22 mouse cellular contexts compared by ENCODE assay signal in genomic region chr1:160786571-160786970, GRCm38 (mm10). TPM values are rescaled to one million over a fixed set of nuclear protein-coding genes. Genes with fewer than 3 reads are reported as not detected.
DNase-seq lines count a peak whose midpoint lies in the region; ATAC-seq lines count a peak whose summit lies in the region.
"Had no signal": no experiment of that assay in that cellular context is flagged by ENCODE, and none has a peak within 500 bp of the region (broad histone marks: within the 10 kb centered on the region; RNA-seq: fewer than 3 reads in every experiment).

No protein-coding gene starts in this region.

- DNase-seq in heart, postnatal 4 days, result no peak
- peak; percentile 34 for DNase-seq in CD4-positive helper T cell, adult 2 months (ENCODE audit: low read depth, low spot score)
- DNase-seq in naive thymus-derived CD4-positive, alpha-beta T cell, adult 2 months (ENCODE audit: low read depth), result peak; percentile 26
- no peak for DNase-seq in layer of hippocampus, adult 18-20 months (ENCODE audit: low spot score in 2 of 2)
- DNase-seq in frontal cortex, postnatal 25 days (ENCODE audit: low spot score in 2 of 2), result no peak
- DNase-seq: adrenal gland, postnatal 10 days; adrenal gland, postnatal 36 days; cerebellum, adult 18-20 months; cerebellum, adult 9-10 months; cerebellum, postnatal 14 days; forebrain, postnatal 0 days; gastrocnemius, postnatal 10 days; gastrocnemius, postnatal 36 days; heart, adult 11 months; heart, postnatal 10 days; heart, postnatal 36 days had no signal

- peaks cover 14% of the 10 kb centered on the region for H3K4me1 ChIP-seq in heart, embryonic 15.5 days (replicated peaks)

- no peaks in the 10 kb centered on the region for H3K9me3 ChIP-seq in heart, embryonic 15.5 days (replicated peaks)
- H3K9me3 ChIP-seq: intestine, embryonic 15.5 days had no signal

- peak overlapping the region; percentile 66; the same call in 1 of the 2 replicates for H3K27ac ChIP-seq in heart, embryonic 15.5 days
- H3K27ac ChIP-seq: hindbrain, embryonic 14.5 days; hindbrain, postnatal 0 days; intestine, embryonic 15.5 days had no signal

- H3K4me2 ChIP-seq in heart, embryonic 15.5 days, result no peak overlapping the region
- H3K4me2 ChIP-seq: hindbrain, embryonic 14.5 days; intestine, embryonic 15.5 days had no signal

- H3K9ac ChIP-seq in heart, embryonic 15.5 days, result no peak overlapping the region
- H3K9ac ChIP-seq: forebrain, postnatal 0 days; hindbrain, embryonic 14.5 days; intestine, embryonic 15.5 days had no signal

- no peak overlapping the region for H3K4me3 ChIP-seq in heart, embryonic 15.5 days
- H3K4me3 ChIP-seq: intestine, embryonic 15.5 days had no signal

- no peak for ATAC-seq in heart, embryonic 15.5 days (replicated peaks; ENCODE audit: insufficient number of reproducible peaks, insufficient read depth, low FRiP score, low read depth)
- peak; percentile 60 for ATAC-seq in activated CD4-positive, CD25-positive, alpha-beta regulatory T cell, adult 4 months
- ATAC-seq: forebrain, embryonic 14.5 days; forebrain, postnatal 0 days; hindbrain, postnatal 0 days; intestine, embryonic 15.5 days had no signal

- no peaks in the 10 kb centered on the region for H3K27me3 ChIP-seq in heart, embryonic 15.5 days
- H3K27me3 ChIP-seq: intestine, embryonic 15.5 days had no signal

- no peaks in the 10 kb centered on the region for H3K36me3 ChIP-seq in heart, embryonic 15.5 days
- H3K36me3 ChIP-seq: intestine, embryonic 15.5 days had no signal

- 85% methylated on average over 3 of the region's 3 CpGs for WGBS in heart, embryonic 15.5 days

RNA-seq across cellular contexts. Expression of gene Rabgap1l, which starts 6.4 kb away (rescaled TPM):
- polyA plus RNA-seq in heart, embryonic 15.5 days (2015; fragmentation: Nextera tagmentation; extraction: Ambion mirVana), result 74.3 and 79.1 TPM in 2 replicates
- 100 to 1,000 TPM; 120 to 126 TPM for total RNA-seq in heart, postnatal 4 days (2021)
- polyA plus RNA-seq in activated CD4-positive, CD25-positive, alpha-beta regulatory T cell, adult 4 months (2017; shearing (Covaris generic)), result 100 to 1,000 TPM; 250 to 264 TPM
- 100 to 1,000 TPM; 240 to 249 TPM for total RNA-seq in layer of hippocampus, adult 18-20 months (2021)

Comparison
In these comparisons a context has a peak if more than half of its experiments do, and no peak if none do; other contexts are left out.
1. DNase-seq: peak in CD4-positive helper T cell, adult 2 months (single experiment) and naive thymus-derived CD4-positive, alpha-beta T cell, adult 2 months (single experiment); none in heart, postnatal 4 days (single experiment), layer of hippocampus, adult 18-20 months (0 of 2) and frontal cortex, postnatal 25 days (0 of 2).